Mouse (Mus musculus): ENCODE data around the gene Spg21. TPM values are rescaled to one million over a fixed set of nuclear protein-coding genes. Genes with fewer than 3 reads are reported as not detected.

Spg21 gene
- total RNA-seq, 2 experiments from 2014 or later = 48.1 to 59.8 TPM

GRCm38 (mm10) chr9:65472769-65473168 is 12.0 kb downstream of the Spg21 start:
- no peak for DNase-seq

DNA sequence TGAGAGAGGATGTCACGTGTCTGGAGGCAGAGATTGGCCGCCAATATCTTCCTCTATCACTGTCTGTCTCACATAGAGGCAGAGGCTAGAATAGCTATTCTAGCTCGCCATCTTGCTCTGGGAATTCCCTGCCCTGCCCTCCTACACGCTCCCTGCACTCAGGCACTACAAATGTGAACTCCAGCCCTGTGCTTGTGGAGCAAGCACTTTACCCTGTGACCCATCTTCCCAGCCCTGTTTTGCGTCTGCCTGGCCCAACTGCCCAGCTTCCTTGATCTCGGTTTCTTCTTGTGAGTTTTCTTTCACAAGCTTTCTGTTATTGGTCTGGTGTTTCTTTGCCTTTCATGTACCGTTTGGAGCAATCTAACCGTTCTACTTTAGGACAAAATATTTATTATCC is 18.4 kb downstream of the Spg21 start:
- no peak for DNase-seq

GRCm38 (mm10) chr9:65480071-65480470 is 19.3 kb downstream of the Spg21 start:
- DNase-seq = no peak

DNA sequence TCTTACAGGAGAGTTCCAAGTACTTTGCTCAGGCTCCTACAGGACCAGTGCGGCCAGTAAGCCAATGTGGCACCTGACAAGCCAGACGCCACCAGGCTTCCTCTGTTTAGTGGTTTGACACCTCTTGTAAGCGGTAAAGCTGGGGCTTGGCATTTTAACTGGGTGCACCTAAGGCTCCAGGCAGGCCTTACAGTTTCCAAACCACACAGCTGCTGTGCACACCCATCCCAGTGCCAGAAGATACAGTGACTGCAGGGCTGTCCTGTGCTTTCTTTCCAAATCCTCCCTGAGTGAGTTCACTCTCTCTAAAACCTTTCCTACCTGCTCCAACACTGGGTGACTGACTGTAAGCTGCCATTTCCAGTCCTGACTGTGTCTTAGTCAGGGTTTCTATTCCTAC is 30.7 kb downstream of the Spg21 start:
- no peak for DNase-seq

DNA sequence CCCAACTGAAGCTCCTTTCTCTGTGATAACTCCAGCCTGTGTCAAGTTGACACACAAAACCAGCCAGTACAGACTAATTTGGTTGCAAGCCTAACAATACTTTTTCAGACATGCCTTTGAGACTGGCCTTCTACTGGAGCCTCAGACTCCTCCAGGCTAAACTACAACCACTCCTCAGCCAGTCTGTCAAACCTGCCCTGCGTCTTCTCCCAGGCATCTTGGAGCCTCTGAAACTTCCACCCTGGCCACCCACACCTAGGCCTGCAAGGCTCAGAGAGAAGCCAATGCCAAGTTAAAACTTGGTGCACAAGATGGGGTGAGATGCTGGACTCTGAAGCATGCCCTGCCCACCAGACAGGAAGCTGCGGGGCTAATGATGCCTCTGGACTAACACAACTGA is 31.6 kb downstream of the Spg21 start:
- DNase-seq = no peak

DNA sequence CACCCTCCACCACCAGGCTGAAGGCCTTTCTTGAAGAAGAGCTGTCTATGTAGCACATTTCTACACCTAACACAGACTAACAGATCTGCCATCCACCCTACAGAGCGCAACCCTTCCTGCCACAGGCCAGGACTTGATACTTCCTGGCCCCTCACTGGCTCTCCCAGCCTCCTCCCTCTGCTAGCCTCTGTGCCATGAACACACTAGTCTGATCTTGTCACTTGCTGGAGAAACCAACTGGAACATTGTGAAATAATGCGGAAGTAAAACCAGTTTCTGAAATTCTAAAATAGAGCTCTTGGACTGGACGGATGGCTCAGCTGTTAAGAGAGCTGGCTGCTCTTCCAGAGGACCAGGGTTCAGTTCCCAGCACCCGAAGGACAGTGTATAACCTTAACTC is 32.1 kb downstream of the Spg21 start:
- DNase-seq = no peak

DNA sequence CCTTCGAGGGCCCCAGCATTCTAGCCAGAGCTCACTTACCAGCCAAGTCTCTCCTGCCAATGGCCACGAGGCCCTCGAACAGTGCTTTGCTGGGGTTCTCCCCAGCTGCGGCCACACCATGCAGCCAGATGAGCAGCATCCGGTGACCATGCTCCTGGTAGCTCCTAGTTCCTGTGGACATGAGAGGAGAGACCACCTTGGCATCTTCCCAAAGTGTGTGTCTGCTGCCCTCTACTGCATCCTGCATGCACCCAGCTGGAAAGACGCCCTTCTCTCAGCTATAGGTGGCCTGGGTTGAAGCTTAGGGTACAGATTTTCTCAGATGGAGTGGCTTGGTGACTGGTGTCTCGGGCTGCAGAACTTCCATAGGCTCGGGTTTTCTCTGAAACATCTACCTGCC is 41.4 kb downstream of the Spg21 start:
- DNase-seq = no peak

DNA sequence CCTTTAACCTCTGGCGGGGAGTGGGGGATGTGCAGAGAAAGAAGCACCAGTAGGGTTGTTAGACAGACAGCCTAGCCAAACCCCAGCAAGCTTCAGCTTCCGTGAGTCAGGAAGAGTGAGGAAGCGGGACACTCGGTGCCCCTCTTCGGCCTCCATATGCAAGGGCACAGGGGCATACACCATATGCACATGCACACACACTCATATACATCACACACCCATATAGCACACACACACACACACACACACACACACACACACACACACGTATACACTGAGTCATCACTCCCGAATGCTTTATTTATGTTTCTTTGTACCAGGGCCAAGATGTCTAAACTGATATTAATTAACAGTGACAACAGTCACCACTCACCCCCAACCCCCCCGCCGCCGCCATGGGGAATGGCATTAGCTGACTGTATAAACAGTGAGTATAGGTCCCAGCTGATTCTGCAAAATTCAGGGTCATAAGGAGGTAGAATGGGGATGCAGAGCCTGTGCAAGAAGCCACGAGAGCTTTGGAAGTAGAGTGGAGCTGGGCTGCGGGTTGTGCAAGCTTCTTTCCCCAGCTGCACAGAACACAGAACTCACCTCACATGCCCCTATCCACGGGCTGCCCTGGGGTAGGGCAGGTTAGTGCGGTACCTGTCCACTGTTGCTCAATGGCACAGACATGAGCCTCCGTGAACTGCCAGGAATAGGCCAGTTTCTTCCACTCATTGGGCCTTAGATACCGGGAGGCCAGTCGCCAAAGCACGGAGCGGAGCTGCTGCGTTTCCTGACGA is 42.2 kb downstream of the Spg21 start:
- no peak for DNase-seq

- DNase-seq = no peak
Observed at GRCm38 (mm10) chr9:65508449-65508848, 47.7 kb downstream of the Spg21 start.

GRCm38 (mm10) chr9:65512520-65512919 is 51.8 kb downstream of the Spg21 start:
- DNase-seq = no peak

- no peak for DNase-seq
Observed at GRCm38 (mm10) chr9:65514431-65514830, 53.7 kb downstream of the Spg21 start.

DNA sequence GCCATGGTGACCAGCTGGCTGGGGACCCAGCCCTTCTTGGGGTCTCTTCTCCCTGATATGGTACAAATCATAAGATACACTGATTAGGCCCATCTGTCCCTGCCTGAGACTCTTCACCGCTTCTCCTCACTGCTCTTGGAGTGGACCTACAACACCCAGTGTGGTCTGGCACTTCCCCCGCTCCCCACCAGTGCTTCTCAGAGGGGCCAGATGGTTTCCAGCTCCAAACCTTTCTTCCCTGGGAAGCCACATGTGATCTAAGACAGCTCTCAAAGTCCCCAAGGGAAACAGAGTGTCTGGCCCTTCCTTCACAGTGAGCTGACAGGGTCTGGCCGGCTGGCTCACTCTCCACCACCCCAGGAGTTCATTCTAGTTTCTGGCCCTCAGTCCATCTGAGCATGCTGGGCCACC is 54.1 kb downstream of the Spg21 start:
- DNase-seq = no peak

DNA sequence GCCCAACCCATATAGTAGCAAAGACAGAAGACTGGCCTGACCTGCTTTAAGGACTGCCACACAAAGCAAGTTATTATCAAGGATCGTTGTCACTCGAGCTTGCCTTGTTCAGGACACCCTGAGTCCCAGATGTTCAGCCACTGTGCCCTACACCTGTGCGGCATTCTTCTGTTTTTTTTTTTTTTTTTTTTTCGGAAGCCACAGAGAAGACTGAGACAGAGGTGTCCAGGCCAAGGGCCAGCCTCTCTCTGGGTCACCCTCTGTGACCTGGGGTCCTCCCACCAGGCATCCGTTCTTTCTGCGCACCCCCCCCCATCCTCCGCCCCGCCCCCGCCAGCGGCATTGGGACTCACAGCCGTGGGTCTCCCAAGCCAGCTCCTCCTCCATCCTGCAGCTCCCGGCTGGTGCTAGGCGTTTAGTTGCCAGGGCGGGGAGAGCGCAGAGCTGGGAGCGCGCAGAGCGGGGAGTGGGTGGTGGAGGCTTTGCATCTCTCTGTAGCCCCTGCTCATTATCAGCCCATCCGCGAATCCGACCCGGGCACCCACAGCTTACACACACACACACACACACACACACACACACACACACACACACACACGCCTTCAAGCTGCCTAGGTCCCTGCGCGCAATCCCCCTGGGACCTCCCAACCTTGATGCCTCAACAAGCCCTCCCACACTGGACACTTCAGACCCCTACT is 59.2 kb downstream of the Spg21 start, which contains the start of gene Ankdd1a:
Gene Ankdd1a, minus strand, starts transcription at position 387 of the 698 bp plus-strand sequence.
- DNase-seq = peak; percentile 33

DNA sequence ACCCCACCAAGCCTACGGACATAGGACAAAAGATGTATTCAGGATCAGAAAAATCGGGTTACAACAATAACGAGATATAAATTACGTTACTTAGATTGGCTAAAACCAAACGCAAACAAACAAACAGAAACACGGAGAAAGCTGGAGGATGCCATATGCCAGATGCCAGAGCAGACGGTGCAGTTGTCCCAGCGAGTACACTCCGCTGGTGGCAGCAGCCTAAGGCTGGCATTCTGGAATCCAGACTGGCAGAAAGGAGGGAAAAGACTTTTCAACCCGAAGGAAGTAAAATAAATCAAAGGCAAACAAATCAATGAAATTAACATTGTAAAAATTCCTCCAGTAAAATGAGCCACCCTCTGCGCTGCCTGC is 59.7 kb downstream of the Spg21 start:
- DNase-seq = no peak

DNA sequence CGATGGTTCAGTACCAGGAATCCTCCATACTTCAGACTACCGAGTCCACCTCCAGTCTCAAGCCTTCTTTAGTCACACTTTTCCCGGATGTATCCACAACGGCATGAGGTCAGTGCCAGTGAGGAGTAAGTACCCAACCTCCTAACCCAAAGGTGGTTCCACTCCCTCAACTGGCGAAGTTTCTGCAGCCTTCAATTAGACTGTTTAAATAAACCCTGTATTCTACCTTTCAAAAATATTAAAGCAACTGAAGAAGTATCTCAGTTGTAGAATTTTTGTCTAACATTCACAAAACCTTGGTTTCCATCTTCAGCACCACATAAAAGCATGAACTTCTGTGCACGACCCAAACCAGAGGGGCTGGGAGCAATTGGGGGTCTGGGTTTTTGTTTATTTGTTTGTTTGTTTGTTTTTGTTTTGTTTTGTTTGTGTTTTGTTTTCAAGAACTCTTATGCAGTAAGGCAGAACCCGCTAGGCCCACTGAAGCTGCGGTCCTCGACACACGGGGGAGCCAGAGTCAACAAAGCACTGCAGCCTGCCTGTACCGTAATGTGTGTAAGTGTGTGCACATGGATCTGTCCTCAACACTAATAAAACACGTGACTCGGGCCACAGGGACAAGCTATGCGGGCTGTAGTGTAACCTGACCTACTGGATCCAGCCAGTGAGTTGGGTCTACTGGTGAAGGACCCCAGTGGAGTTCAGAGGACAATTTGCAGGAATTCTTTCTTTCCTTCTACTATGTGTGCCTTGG is 63.0 kb downstream of the Spg21 start:
- peak; percentile 77 for DNase-seq

DNA sequence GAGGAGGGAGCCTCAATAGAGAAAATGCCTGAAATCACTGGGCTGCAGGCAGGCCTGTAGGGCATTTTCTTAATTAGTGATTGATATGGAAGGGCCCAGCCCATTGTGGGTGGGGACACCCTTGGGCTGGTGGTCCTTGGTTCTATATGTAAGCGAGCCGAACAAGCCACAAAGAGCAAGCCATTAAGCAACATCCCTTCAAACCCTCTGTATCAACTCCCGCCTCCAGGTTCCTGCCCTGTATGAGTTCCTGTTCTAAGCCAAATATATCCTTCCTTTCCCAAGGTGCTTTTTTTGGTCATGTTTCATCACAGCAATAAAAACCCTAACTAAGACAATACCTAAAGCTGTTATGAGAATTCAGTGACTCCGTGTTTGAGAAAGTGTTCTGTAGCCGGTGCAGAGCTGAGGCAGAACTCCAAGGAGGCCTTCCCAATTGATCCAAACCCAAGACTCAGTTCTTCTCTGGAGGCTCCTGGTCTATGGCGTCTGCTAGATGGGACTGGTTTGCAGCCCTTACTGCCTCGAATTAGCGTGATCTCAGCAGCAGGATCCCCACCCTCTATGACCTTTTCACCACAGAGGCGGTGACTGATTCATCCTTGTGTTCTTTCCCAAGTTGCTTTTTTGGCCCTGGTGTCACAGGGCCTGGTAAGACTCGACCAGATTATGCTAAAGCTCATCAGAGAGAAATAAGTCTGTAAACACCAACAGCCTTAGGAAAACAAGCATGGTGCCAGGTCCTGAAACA is 64.9 kb downstream of the Spg21 start:
- no peak for DNase-seq

DNA sequence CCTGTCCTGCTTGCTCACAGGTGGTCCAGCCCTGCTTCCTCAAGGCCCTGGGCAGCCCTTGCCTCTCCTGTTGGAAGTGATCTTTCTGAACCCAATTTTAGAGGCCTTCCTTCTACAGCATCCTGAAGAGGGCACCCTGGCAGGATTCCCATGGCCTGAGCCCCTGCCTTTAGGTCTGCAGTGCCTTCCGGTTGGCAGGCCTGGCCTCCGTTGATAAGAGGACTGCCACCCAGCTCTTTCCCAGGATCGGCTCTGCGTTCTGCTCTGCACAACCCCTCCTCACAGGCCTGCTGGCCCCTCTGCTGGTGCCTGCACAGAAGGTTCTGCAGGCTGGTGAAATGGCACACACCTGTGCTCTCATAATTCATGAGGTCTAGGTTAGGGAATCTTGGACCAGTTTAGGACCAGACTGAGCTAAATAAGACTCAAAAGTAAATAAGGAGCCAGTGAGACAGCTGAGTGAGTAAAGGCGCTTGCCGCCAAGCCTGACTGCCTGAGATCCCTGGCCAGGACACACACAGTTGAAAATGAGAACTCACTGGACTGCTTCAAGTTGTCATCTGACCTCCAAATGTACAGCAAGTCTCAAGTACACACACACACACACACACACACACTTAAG is 67.8 kb downstream of the Spg21 start:
- DNase-seq = no peak

DNA sequence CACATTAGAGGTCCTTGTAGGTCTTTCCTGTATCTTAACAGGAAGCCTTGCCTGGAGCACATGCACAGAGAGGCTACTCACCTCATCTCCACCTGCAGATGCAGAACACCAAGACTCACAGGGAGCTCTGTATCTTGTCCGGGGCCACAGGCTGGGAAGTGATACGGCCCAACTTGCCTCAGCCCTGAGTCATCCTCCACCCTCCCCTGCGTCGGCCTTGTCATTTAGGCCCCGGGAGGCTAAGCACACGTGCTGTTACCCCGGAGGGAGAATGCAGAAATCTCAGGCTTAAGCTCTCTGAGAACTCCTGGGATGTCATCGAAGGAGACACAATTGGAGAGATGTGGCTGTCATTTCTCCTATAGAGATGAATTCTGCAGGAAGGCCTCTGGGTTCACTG is 68.9 kb downstream of the Spg21 start:
- DNase-seq = no peak

GRCm38 (mm10) chr9:65531283-65531682 is 70.5 kb downstream of the Spg21 start:
- no peak for DNase-seq

DNA sequence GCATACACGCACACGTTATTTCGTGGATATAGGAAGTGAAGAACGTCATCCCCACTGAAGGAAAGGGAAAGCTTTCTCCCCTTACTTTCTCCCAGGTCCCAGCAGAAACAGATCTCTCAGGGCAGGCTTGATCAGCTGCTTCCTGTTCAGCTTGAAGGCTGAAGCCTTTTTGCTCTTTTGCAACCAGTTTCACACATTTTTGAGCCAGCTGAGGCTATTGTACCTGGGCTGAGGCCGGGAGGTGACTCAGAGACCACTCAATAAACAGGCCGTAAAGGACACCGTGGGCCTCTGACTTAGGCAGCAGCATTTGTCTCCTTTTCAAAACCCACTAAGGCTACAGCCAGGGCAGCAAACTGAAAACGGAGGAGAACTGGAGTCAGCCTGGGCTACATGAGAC is 72.2 kb downstream of the Spg21 start:
- no peak for DNase-seq

DNA sequence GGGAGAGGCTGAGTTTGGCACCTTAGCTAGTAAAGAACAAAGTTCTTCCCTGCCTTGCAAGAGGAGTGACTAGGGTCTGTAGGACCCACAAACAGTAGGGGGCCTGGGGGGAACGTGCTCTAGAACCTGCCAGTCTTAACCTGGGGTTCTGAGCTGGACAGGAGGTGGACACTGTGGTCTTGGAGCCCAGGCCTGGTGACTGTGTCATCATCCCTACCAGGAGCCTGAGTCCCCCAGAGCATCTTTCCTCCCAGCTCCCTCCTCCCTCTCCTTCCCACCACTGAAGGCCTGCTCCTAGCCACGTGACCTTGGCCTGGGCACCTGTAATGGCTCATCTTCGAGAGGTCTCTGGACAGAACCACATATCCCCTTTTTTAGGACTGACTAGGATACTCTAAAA is 73.4 kb downstream of the Spg21 start:
- DNase-seq = no peak

DNA sequence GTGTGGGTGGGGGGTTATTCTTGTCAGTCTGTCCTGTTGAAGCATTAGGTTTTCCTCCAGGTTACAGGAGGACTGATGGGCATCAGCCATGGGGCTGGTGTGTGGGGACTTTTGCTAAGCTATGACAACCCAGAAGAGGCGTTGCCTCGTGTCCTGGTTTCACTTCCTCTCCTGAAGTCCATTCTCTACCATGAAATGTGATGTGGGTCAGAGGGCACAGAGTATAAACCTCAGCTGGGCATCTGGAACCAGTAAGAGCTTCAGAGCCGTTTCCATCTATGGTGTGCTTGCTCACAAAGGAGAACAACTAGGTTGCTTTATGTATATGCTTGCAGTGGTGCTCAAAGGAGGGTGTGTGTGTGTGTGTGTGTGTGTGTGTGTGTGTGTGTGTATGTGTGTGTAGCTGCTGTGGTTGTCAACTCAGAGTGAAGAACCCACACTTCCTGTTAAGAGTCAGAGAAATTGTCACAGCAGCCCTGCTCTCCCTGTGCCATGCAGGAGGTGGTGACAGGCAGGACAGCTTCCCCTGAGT is 74.5 kb downstream of the Spg21 start:
- DNase-seq = no peak
